Mouse (Mus musculus) midbrain, embryonic 12.5 days (tissue): ENCODE measurements around the gene Map3k9. TPM values are rescaled to one million over a fixed set of nuclear protein-coding genes. Genes with fewer than 3 reads are reported as not detected.

ENCODE experiments used
- ATAC-seq: fragments of 200-750 bp; cut with Nextera tagmentation; 2 replicates; pipeline ENCODE4 v1.8.0; 2017; ENCODE audit warnings: low read depth, moderate TSS enrichment, moderate library complexity; ENCODE audit not compliant: low FRiP score
- H3K27ac ChIP-seq: fragments of 300-500 bp; sonication (generic); replicated peaks from 2 replicates; pipeline ENCODE4 v1.5.1; 2016; ENCODE audit warnings: mild to moderate bottlenecking
- H3K27me3 ChIP-seq: fragments of 300-500 bp; sonication (generic); 2 replicates; pipeline ENCODE4 v1.6.1; 2016; ENCODE audit warnings: mild to moderate bottlenecking
- H3K36me3 ChIP-seq: fragments of 300-500 bp; sonication (generic); 2 replicates; pipeline ENCODE4 v1.6.1; 2016
- H3K4me1 ChIP-seq: fragments of 300-500 bp; sonication (generic); 2 replicates; pipeline ENCODE4 v1.6.1; 2016
- H3K4me2 ChIP-seq: fragments of 300-500 bp; sonication (generic); replicated peaks from 2 replicates; pipeline ENCODE4 v1.6.1; 2016; ENCODE audit warnings: mild to moderate bottlenecking, moderate library complexity
- H3K4me3 ChIP-seq: fragments of 300-500 bp; sonication (generic); 2 replicates; pipeline ENCODE4 v1.5.1; 2016; ENCODE audit warnings: mild to moderate bottlenecking
- H3K9ac ChIP-seq: fragments of 300-500 bp; sonication (generic); replicated peaks from 2 replicates; pipeline ENCODE4 v1.6.1; 2016; ENCODE audit warnings: mild to moderate bottlenecking, moderate library complexity
- H3K9me3 ChIP-seq: fragments of 300-500 bp; sonication (generic); 2 replicates; pipeline ENCODE4 v1.6.1; 2016; ENCODE audit warnings: mild to moderate bottlenecking
- WGBS: fragments of 180-500 bp; shearing (Covaris S2); methylation state at CpG from one replicate; pipeline ENCODE4 v1.1.7; 2016; 5-methylcytosine and 5-hydroxymethylcytosine counted together
- polyA plus RNA-seq: library from polyadenylated mRNA; unstranded; fragments of >200 nt; fragmentation: Nextera tagmentation; extraction: Ambion mirVana; gene quantifications from 2 replicates; pipeline ENCODE4 v1.2.1, GENCODE M21; 2016

Map3k9 gene
- polyA plus RNA-seq, 1 experiment from 2014 or later = 5.6 TPM

- no peak overlapping the region for H3K4me2 ChIP-seq
- H3K9me3 ChIP-seq = no peaks in the 10 kb centered on the region
- peaks cover 4% of the 10 kb centered on the region; the same call in 1 of the 2 replicates for H3K27me3 ChIP-seq
- no peaks in the 10 kb centered on the region for H3K36me3 ChIP-seq
- no peak overlapping the region for H3K27ac ChIP-seq
- WGBS = 55% methylated on average over 8 of the region's 8 CpGs
- H3K4me3 ChIP-seq = no peak overlapping the region
- H3K4me1 ChIP-seq = peaks cover 12% of the 10 kb centered on the region
- no peak for ATAC-seq
- H3K9ac ChIP-seq = no peak overlapping the region
Observed at GRCm38 (mm10) chr12:81691177-81691730, 89.7 kb downstream of the Map3k9 start.

DNA sequence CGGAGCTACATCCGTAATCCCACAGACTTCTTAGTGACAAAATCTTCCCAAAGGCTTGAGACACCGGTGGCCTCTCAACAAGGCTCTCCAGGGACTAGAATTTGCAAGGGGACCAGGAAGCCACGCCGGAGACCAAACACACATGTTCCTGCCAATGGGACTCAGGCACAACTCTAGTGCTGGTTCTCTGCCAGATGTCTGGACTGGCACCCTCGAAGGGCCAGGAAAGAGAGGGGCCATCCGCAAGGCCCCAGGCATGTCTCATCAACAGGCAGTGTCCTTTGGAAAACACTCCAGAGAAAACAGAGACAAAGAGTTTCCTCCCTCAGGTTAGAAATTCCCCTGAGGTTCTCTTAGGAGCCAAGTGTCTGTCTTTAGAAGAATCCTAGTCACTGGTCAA, 90.2 kb downstream of the Map3k9 start:
- ATAC-seq = no peak
- WGBS = 85% methylated on average over 7 of the region's 7 CpGs
- Histone ChIP-seq H3K4me2 (no peak overlapping the region), H3K27ac (no peak overlapping the region), H3K4me3 (no peak overlapping the region), H3K36me3 (no peaks in the 10 kb centered on the region), H3K9ac (no peak overlapping the region), H3K27me3 (peaks cover 4% of the 10 kb centered on the region; the same call in 1 of the 2 replicates), H3K4me1 (peaks cover 17% of the 10 kb centered on the region), H3K9me3 (no peaks in the 10 kb centered on the region)

GRCm38 (mm10) chr12:81690111-81690510, 90.9 kb downstream of the Map3k9 start:
- Histone ChIP-seq H3K27ac (no peak overlapping the region), H3K9ac (no peak overlapping the region), H3K9me3 (no peaks in the 10 kb centered on the region), H3K4me2 (no peak overlapping the region), H3K27me3 (peaks cover 4% of the 10 kb centered on the region; the same call in 1 of the 2 replicates), H3K4me3 (no peak overlapping the region), H3K36me3 (no peaks in the 10 kb centered on the region), H3K4me1 (peaks cover 23% of the 10 kb centered on the region)
- no peak for ATAC-seq
- 93% methylated on average over 15 of the region's 15 CpGs for whole genome bisulfite sequencing

DNA sequence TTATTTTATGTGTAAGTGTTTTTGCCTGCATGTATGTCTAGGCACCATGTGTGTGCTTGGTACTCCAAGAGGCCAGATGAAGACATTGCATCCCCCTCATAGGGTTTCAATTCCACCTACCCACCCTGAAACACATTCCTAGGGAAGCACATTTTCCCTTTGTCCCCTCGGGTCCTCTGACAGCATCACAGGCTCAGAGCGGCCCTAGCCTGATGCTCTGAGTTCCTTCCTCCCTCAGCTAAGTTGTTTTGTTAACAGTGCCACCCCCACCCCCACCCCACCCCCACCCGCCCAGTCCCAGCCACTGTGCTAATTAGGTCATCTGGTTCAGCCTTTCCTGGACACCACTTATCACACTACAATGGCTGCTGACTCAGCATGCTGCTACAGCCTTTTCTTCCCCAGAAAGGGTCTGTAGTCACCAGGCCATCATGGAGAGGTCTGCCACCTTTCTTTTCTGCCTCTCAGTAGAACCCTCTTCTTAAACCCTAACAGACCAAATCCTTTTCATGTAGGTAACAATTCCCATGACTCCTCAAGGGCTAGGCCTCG, 91.4 kb downstream of the Map3k9 start:
- no peak overlapping the region for H3K27ac ChIP-seq
- H3K9ac ChIP-seq = no peak overlapping the region
- ATAC-seq = no peak
- H3K4me2 ChIP-seq = no peak overlapping the region
- no peaks in the 10 kb centered on the region for H3K9me3 ChIP-seq
- WGBS = 32% methylated on average over 4 of the region's 4 CpGs
- no peak overlapping the region for H3K4me3 ChIP-seq
- H3K4me1 ChIP-seq = peaks cover 24% of the 10 kb centered on the region
- H3K27me3 ChIP-seq = peaks cover 4% of the 10 kb centered on the region; the same call in 1 of the 2 replicates
- no peaks in the 10 kb centered on the region for H3K36me3 ChIP-seq

DNA sequence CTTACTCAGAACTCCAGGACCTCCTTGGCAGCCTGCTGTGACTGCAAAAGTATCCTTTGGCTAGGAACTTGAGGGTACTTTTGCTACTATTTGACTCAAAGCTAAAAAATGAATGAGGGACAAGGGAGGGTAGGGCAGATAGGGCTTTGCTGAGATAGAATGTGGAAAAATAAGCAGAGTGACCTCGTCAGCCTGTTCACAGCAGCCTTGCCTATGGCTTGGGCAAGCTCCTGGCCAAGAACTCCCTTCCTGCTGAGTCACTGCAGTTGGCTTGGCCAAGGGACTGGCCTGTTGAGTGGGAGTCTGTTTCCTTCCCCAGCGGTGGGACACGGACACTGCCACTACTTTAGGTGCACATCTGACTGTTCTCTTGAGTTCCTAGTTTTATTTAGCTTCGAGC, 92.4 kb downstream of the Map3k9 start:
- Histone ChIP-seq H3K36me3 (no peaks in the 10 kb centered on the region), H3K4me2 (no peak overlapping the region), H3K4me3 (no peak overlapping the region), H3K9me3 (no peaks in the 10 kb centered on the region), H3K27ac (no peak overlapping the region), H3K27me3 (peaks cover 4% of the 10 kb centered on the region; the same call in 1 of the 2 replicates), H3K4me1 (peaks cover 24% of the 10 kb centered on the region), H3K9ac (no peak overlapping the region)
- WGBS = 80% methylated on average over 4 of the region's 4 CpGs
- ATAC-seq = no peak

DNA sequence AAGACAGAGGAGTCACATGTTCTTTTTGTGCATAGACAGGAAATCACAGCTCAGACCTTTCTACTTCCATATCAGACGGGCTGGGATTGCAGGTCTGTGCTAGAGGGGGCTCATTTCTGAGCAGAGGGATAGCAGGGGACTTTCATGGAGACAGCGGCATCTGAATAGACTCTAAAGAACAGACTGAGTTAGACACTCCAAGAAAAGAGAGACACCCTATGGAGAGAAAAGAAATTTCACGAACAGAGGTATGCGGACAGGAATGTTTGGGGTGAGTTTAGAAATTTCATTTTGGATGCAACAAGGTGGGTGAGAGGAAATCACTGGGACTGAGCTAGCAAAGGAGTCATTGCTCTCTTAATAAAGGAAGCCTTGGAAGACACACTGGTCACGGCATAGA, 93.1 kb downstream of the Map3k9 start:
- H3K4me2 ChIP-seq = no peak overlapping the region
- no peak overlapping the region for H3K4me3 ChIP-seq
- no peak for ATAC-seq
- peaks cover 24% of the 10 kb centered on the region for H3K4me1 ChIP-seq
- H3K9ac ChIP-seq = no peak overlapping the region
- no peak overlapping the region for H3K27ac ChIP-seq
- 84% methylated on average over 5 of the region's 5 CpGs for WGBS
- no peaks in the 10 kb centered on the region for H3K36me3 ChIP-seq
- peaks cover 4% of the 10 kb centered on the region; the same call in 1 of the 2 replicates for H3K27me3 ChIP-seq
- no peaks in the 10 kb centered on the region for H3K9me3 ChIP-seq

DNA sequence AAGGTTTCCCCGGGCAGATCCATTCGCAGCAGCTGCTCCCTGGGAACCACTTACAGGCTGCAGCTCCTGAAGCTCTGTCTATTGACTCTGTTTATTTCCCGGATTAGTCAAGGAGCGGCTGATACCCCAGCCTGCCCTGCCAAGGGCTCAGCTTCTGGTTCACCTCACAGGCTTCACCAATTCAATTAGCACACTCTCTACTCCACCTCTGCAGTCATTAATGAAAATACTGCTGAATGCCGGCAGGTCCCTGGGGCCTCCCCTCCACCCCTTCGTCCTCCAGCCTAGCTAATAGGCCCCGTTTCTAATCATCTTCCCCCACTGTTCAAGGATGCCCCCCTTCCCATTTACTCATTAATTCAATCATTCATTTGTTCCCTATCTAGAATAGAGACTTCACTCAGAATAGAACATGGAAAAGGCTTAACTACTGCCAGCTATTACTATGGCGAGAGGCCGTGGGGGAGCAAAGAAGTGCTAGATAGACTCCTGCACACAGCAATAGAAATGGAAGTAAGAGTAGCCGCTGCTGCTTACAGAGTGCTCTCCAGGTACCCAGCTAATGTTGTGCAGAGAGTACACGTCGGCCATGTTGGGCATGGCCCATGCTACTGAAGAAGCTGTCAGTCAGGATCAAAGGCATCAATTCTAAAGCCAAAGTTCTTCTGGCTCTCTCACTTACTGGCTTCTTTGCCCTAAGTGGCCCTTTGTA, 94.4 kb downstream of the Map3k9 start:
- peak; percentile 89 for ATAC-seq
- no peak overlapping the region for H3K9ac ChIP-seq
- WGBS = 26% methylated on average over 12 of the region's 12 CpGs
- H3K4me2 ChIP-seq = peak overlapping the region; percentile 1; the same call in 1 of the 2 replicates
- peak overlapping the region; percentile 30; the same call in 1 of the 2 replicates for H3K27ac ChIP-seq
- H3K4me3 ChIP-seq = no peak overlapping the region
- peaks cover 4% of the 10 kb centered on the region; the same call in 1 of the 2 replicates for H3K27me3 ChIP-seq
- H3K36me3 ChIP-seq = no peaks in the 10 kb centered on the region
- no peaks in the 10 kb centered on the region for H3K9me3 ChIP-seq
- H3K4me1 ChIP-seq = peaks cover 24% of the 10 kb centered on the region

DNA sequence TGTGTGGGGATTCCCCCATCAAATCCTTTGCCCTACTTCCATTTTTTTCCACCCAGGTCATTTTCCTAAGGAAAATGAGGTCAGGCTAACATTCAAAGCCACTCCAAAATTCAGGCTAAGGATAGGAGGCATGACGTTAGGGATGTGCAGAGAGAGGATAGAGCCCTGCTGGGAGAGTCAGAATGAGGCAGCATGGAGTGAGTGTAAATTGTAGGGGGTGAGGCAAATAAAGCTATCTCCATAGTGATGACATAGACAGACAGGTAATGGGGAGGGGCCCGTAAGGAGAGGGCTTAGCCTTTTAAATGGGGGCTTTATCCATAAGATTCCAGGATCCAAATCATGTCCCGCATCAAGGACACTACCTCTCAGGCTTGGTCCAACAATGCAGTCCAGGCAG, 95.0 kb downstream of the Map3k9 start:
- Histone ChIP-seq H3K4me1 (peaks cover 24% of the 10 kb centered on the region), H3K4me3 (no peak overlapping the region), H3K27ac (peak overlapping the region; percentile 30; the same call in 1 of the 2 replicates), H3K9ac (no peak overlapping the region), H3K36me3 (no peaks in the 10 kb centered on the region), H3K4me2 (peak overlapping the region; percentile 1; the same call in 1 of the 2 replicates), H3K27me3 (peaks cover 4% of the 10 kb centered on the region; the same call in 1 of the 2 replicates), H3K9me3 (no peaks in the 10 kb centered on the region)
- 35% methylated on average over 3 of the region's 3 CpGs for WGBS
- peak; percentile 42; the same call in 1 of the 2 replicates for ATAC-seq

DNA sequence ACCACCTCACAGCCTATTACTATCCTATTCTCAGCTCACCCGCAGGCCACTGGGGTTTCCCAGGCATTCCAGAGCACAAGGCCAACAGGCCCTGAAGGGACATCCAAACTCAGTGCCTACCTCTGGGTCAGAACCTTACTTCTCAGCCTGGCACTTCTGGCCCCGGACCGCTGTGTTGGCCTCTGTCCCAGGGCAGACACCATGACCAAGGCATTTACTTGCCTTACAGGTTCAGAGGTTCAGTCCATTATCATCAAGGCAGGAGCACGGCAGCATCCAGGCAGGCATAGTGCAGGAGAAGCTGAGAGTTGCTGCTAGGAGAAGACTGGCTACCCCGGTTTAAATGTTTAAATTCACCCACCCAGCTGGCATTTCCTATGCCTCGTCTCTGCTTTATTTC, 96.9 kb downstream of the Map3k9 start:
- Histone ChIP-seq H3K36me3 (no peaks in the 10 kb centered on the region), H3K9me3 (no peaks in the 10 kb centered on the region), H3K4me2 (no peak overlapping the region), H3K9ac (no peak overlapping the region), H3K4me3 (no peak overlapping the region), H3K4me1 (peaks cover 20% of the 10 kb centered on the region), H3K27me3 (peaks cover 4% of the 10 kb centered on the region; the same call in 1 of the 2 replicates), H3K27ac (no peak overlapping the region)
- no peak for ATAC-seq
- WGBS = 82% methylated on average over 6 of the region's 6 CpGs

DNA sequence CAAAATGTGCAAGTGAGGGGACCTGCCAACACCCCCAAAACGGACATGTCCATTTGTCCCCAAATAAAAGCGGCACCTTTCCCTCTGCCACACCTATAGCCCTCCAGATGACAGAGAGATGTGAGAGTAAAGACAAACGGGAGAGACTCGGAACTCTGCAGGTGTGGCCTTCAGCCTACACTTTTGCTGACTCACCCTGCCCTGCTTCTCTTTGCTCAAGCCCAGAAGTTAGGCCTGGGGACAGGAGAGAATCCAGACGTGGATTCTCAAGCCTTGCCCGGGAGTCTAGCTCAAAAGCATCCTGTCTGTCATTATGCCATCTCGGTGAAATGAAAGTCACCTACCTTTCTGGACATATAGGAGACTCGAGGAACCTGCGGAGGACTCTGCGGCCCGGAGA, 97.6 kb downstream of the Map3k9 start:
- no peak overlapping the region for H3K4me2 ChIP-seq
- no peaks in the 10 kb centered on the region for H3K9me3 ChIP-seq
- no peak for ATAC-seq
- 73% methylated on average over 11 of the region's 11 CpGs for WGBS
- H3K27me3 ChIP-seq = peaks cover 3% of the 10 kb centered on the region; the same call in 1 of the 2 replicates
- H3K27ac ChIP-seq = no peak overlapping the region
- peaks cover 20% of the 10 kb centered on the region for H3K4me1 ChIP-seq
- H3K4me3 ChIP-seq = no peak overlapping the region
- H3K9ac ChIP-seq = no peak overlapping the region
- H3K36me3 ChIP-seq = no peaks in the 10 kb centered on the region

GRCm38 (mm10) chr12:81679807-81680529, 101.0 kb downstream of the Map3k9 start:
- Histone ChIP-seq H3K4me2 (no peak overlapping the region), H3K9ac (no peak overlapping the region), H3K27ac (no peak overlapping the region), H3K9me3 (no peaks in the 10 kb centered on the region), H3K36me3 (no peaks in the 10 kb centered on the region), H3K4me3 (no peak overlapping the region), H3K4me1 (peaks cover 5% of the 10 kb centered on the region), H3K27me3 (no peaks in the 10 kb centered on the region)
- WGBS = 79% methylated on average over 7 of the region's 7 CpGs
- no peak for ATAC-seq

GRCm38 (mm10) chr12:81675557-81675956, 105.4 kb downstream of the Map3k9 start:
- no peak for ATAC-seq
- H3K27ac ChIP-seq = no peak overlapping the region

More at GRCm38 (mm10) chr12:81675557-81675956, 105.4 kb downstream of the Map3k9 start:
- Histone ChIP-seq H3K4me3 (no peak overlapping the region), H3K9me3 (no peaks in the 10 kb centered on the region), H3K4me1 (peaks cover 5% of the 10 kb centered on the region), H3K9ac (no peak overlapping the region), H3K36me3 (no peaks in the 10 kb centered on the region), H3K4me2 (no peak overlapping the region), H3K27me3 (no peaks in the 10 kb centered on the region)
- 8% methylated on average over 2 of the region's 2 CpGs for WGBS
